Mouse (Mus musculus) ES-Bruce4 (cell line): ENCODE data around the gene Gse1. TPM values are rescaled to one million over a fixed set of nuclear protein-coding genes. Genes with fewer than 3 reads are reported as not detected.

Experiments
- H3K27ac ChIP-seq: 2 replicates; pipeline ENCODE4 v1.5.1; 2012; ENCODE audit warnings: low read length, inconsistent platforms; ENCODE audit not compliant: insufficient read depth
- H3K27me3 ChIP-seq: 2 replicates; pipeline ENCODE4 v1.6.1; 2012; ENCODE audit warnings: mild to moderate bottlenecking, low read length, inconsistent platforms; ENCODE audit not compliant: control insufficient read depth, poor library complexity, insufficient read depth, severe bottlenecking
- H3K36me3 ChIP-seq: 2 replicates; pipeline ENCODE4 v1.6.1; 2012; ENCODE audit warnings: inconsistent platforms, mild to moderate bottlenecking, low read length, moderate library complexity; ENCODE audit not compliant: control insufficient read depth, poor library complexity, insufficient read depth, severe bottlenecking
- H3K4me1 ChIP-seq: one replicate; pipeline ENCODE4 v1.8.1; 2011; ENCODE audit warnings: low read length; ENCODE audit not compliant: control insufficient read depth, insufficient read depth
- H3K4me3 ChIP-seq: 2 replicates; pipeline ENCODE4 v1.5.1; 2011; ENCODE audit warnings: low read depth, mild to moderate bottlenecking, low read length
- H3K9ac ChIP-seq: 2 replicates; pipeline ENCODE4 v1.6.1; 2012; ENCODE audit warnings: low read depth, mild to moderate bottlenecking, inconsistent platforms; ENCODE audit not compliant: poor library complexity, severe bottlenecking
- H3K9me3 ChIP-seq: replicated peaks from 2 replicates; pipeline ENCODE4 v1.6.1; 2012; ENCODE audit warnings: mild to moderate bottlenecking, low read length, inconsistent platforms; ENCODE audit not compliant: control insufficient read depth, poor library complexity, insufficient read depth, severe bottlenecking
- CTCF ChIP-seq: IDR thresholded peaks from one replicate; pipeline ENCODE4 v1.8.1; 2011; ENCODE audit warnings: low read depth, low read length
- EP300 ChIP-seq: IDR thresholded peaks from 2 replicates; pipeline ENCODE4 v1.6.1; 2011; ENCODE audit warnings: low read depth, low read length; ENCODE audit not compliant: insufficient read depth
- POLR2A ChIP-seq: IDR thresholded peaks from one replicate; pipeline ENCODE4 v1.8.1; 2011; ENCODE audit warnings: low read length; ENCODE audit not compliant: insufficient read depth
- polyA plus RNA-seq: library from polyadenylated mRNA; stranded (reverse); fragments of >200 nt; gene quantifications from 2 replicates; pipeline ENCODE4 v1.2.4, GENCODE M21; 2011; ENCODE audit warnings: low read depth; ENCODE audit not compliant: missing spikeins, insufficient read depth, insufficient read length

Gene Gse1
- polyA plus RNA-seq, 1 experiment, result 31.8 TPM

GRCm38 (mm10) chr8:120352096-120352495 is 123.8 kb downstream of the Gse1 start:
- H3K27me3 ChIP-seq, result no peaks in the 10 kb centered on the region
- TF ChIP-seq CTCF (no peak), EP300 (no peak)
- no peak overlapping the region for H3K27ac ChIP-seq
- no peaks in the 10 kb centered on the region for H3K36me3 ChIP-seq
- no peaks in the 10 kb centered on the region for H3K9me3 ChIP-seq
- H3K9ac ChIP-seq, result no peak overlapping the region
- H3K4me3 ChIP-seq, result no peak overlapping the region
- H3K4me1 ChIP-seq, result peaks cover 8% of the 10 kb centered on the region

GRCm38 (mm10) chr8:120356067-120356466 is 127.8 kb downstream of the Gse1 start:
- TF ChIP-seq POLR2A (no peak), CTCF (peak; percentile 34)
- Histone ChIP-seq H3K36me3 (no peaks in the 10 kb centered on the region), H3K4me3 (no peak overlapping the region), H3K27ac (no peak overlapping the region), H3K4me1 (peaks cover 12% of the 10 kb centered on the region), H3K9me3 (no peaks in the 10 kb centered on the region), H3K27me3 (no peaks in the 10 kb centered on the region), H3K9ac (no peak overlapping the region)

DNA sequence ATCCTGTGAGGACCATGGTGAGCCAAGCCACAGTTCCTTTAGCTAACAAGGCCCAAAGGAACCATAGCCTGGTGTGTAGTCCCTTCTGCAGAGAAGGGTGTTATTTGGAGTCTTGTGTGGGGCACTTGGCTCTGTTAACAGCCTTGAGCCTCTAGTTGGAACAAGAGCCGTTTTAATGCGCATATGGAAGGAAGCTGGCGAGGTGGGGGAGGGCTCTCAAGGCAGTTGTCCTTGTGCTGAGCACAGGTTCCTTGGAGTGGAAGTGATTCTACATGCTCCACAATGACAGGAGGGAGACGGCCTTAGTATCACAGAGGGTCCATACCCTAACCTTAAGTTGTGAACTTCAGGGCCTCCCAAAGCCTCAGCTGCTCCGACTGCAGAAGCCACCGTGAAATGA is 129.2 kb downstream of the Gse1 start:
- Histone ChIP-seq H3K4me1 (peaks cover 14% of the 10 kb centered on the region), H3K27ac (peak overlapping the region; percentile 14; the same call in 1 of the 2 replicates)

DNA sequence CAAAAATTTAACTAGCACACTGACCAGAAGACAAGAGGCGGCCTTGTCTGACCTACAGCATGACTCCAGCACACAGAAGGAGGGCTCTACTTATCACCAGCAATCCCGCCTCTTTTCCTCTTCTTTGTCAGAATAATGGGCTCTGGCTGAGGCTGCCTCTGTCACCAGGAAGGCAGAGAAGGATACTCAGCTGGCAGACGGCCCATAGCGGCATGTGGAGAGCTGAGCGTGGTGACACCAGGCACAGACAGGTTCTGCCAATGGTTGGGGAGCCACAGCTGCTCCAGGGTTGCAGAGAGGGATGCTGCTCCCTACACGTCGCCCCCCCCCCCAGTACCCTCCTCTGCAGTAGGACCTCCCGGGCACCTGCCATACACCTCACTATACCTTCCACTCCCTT is 133.0 kb downstream of the Gse1 start:
- no peak for TF ChIP-seq EP300
- TF ChIP-seq CTCF, result no peak
- no peak for TF ChIP-seq POLR2A
- no peaks in the 10 kb centered on the region for H3K27me3 ChIP-seq
- no peak overlapping the region for H3K27ac ChIP-seq
- no peaks in the 10 kb centered on the region for H3K36me3 ChIP-seq
- H3K9ac ChIP-seq, result no peak overlapping the region
- H3K4me3 ChIP-seq, result no peak overlapping the region
- H3K9me3 ChIP-seq, result no peaks in the 10 kb centered on the region
- H3K4me1 ChIP-seq, result peaks cover 22% of the 10 kb centered on the region

More for the DNA sequence above, 129.2 kb downstream of the Gse1 start:
- no peaks in the 10 kb centered on the region for H3K27me3 ChIP-seq
- H3K9ac ChIP-seq, result no peak overlapping the region
- H3K9me3 ChIP-seq, result no peaks in the 10 kb centered on the region
- no peaks in the 10 kb centered on the region for H3K36me3 ChIP-seq
- TF ChIP-seq EP300 (peak; percentile 86), POLR2A (no peak)
- H3K4me3 ChIP-seq, result no peak overlapping the region

DNA sequence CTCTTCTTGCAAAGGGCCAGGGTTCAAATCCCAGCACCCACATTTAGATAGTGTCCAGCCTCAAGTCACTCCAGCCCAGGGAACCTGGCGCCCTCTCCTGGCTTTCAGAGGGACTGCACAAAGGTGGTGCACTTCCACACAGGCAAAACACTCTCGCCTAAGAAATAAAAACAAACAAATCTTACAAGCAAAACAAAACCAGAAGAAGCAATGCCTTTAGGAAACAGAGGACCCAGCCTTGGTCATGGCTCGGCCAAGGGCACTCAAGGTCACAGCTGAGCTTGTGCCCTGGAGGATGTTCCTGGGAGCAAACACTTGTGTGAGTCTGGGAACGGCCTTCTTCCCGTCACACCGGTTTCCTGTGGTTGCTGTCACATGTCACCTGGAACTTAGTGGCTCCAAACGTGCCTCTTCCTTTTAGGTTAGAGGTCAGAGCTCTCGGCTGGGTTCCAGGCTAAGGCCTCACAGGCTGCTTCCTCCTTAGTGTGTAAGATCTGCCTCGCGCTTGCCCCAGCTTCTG is 135.4 kb downstream of the Gse1 start:
- H3K4me1 ChIP-seq, result peaks cover 11% of the 10 kb centered on the region
- no peak overlapping the region for H3K4me3 ChIP-seq
- H3K9ac ChIP-seq, result no peak overlapping the region
- H3K36me3 ChIP-seq, result no peaks in the 10 kb centered on the region
- H3K27ac ChIP-seq, result peak overlapping the region; percentile 45
- H3K9me3 ChIP-seq, result no peaks in the 10 kb centered on the region
- TF ChIP-seq POLR2A (no peak), EP300 (peak; percentile 89; the same call in 1 of the 2 replicates), CTCF (peak; percentile 96)
- no peaks in the 10 kb centered on the region for H3K27me3 ChIP-seq

GRCm38 (mm10) chr8:120364093-120364725 is 136.0 kb downstream of the Gse1 start:
- H3K27me3 ChIP-seq, result no peaks in the 10 kb centered on the region
- H3K9me3 ChIP-seq, result no peaks in the 10 kb centered on the region
- no peaks in the 10 kb centered on the region for H3K36me3 ChIP-seq
- TF ChIP-seq CTCF (peak; percentile 83), POLR2A (no peak)
- H3K9ac ChIP-seq, result no peak overlapping the region
- H3K27ac ChIP-seq, result peak overlapping the region; percentile 45
- no peak overlapping the region for H3K4me3 ChIP-seq
- H3K4me1 ChIP-seq, result peaks cover 12% of the 10 kb centered on the region
